Mouse (Mus musculus): Measurements from ENCODE around the gene Gm6993.

Gene Gm6993

DNA sequence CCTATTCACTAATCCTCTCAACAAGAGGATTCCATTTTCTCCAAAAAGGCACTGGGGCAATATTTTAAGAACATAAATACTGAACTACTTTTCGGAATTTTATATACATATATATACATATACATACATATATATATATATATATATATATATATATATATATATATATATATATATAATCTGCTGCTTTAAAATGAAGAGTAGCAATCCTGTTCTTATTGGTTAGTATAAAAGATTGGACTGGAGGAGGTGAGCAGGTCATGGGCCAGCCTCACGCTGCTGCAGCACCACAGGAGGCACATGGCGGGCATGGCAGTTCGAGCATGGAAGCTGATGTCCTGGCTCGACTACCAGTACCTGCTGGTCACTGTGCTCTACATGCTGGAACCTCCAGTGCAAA lies at the start of gene Gm6993:
Gene Gm6993 (plus strand): TSS at position 301 of the 400 bp plus-strand sequence.
- DNase-seq (ENCODE audit: low spot score in 2 of 2), result no peak

DNA sequence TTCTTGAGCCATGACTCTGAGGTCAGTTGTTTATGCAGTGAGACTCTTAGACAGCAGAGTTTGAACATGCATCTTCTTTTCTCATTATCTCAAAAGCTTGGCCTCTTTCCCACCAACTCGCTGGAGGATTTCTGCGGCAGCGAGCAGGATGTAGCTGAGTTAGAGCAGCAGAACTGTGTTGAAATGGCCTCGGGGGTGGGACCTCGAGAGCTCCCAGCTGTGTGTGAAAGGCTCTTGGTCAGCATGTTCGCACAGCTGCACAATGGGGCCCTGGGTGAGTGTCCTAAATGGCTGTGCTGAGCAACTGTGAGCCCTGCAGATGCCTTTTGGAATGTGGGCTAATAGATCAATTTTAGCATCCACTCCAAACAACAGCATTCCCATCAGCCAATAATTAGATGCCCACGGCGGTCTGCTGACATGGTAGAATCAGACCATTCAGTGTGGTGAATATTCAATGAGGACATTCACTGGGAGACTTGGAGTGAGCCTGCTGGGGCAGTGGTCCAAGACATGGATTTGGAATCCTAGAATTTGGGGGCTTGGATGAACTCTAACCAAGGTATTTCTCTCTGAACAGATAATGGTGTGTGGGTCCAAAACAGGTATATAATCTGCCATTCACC lies 49.1 kb upstream of the Gm6993 start:
- peak; percentile 34 to 75 for DNase-seq (ENCODE audit: low spot score in 2 of 2)

DNA sequence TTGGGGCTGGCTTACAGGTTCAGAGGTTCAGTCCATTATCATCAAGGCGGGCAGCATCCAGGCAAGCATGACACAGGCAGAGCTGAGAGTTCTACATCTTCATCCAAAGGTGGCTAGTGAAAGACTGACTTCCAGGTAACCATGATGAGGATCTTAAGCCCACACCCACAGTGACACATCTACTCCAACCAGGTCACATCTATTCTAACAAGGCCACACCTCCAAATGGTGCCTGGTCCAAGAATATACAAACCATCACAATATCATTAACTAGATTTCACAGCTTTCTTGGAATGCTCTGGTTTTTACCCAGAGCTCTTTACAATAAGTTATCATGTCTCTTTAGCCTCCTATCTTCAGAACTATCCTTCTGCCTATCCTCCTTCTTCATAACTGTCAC lies 38.1 kb upstream of the Gm6993 start:
- no peak for DNase-seq (ENCODE audit: low spot score in 2 of 2)

DNA sequence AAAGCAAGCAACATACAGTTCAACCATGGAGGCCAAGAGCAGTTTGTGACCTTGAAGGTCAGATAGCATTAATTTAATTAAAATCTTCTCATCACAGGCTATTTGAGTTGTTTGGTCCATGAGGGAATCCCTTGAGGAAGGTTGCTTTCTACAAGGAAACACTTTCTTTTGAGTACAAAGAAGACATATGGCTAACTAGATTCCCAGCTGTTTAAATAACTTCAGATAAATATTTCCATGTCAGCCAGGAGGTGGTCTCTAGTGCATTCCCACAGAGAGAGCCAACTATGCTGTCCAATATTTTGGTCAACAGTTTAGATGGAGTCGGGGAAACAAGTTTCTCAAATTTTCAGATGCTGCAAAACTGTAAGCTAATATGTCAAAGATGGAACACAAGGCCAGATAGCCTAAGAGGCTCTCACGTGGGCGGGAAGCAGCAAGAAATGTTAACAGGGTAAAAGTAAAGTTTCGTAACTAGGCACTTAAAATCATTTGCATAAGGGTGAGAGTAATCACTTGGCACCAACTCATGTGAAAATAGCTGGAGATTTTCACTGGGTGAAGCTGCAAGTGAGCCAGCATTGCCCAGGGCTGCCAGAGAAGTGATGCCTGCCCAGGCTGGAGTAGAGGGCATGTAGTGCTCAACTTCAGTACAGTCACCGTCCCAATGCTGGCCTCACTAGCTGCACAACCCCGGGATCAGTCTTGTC lies 36.7 kb upstream of the Gm6993 start:
- DNase-seq (ENCODE audit: low spot score in 2 of 2), result peak in 1 of 2 experiments; percentile 50

DNA sequence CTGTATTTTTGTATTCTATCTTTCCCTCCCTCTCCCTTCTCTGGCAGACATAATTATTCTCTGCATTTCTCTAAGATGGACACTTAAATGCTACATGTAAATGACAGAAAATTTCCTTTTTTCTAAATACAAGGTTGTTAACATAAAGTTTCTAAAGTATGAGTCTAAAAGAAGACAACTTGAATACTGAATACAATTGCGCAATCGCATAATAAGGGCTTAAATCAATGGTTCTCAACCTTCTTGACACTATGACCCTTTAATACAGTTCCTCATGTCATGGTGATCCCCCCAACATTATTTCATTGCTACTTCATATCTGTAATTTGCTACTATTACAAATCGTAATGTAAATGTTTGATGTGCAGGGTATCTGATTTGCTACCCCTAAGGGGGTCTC lies 35.7 kb upstream of the Gm6993 start:
- DNase-seq (ENCODE audit: low spot score in 2 of 2), result no peak

DNA sequence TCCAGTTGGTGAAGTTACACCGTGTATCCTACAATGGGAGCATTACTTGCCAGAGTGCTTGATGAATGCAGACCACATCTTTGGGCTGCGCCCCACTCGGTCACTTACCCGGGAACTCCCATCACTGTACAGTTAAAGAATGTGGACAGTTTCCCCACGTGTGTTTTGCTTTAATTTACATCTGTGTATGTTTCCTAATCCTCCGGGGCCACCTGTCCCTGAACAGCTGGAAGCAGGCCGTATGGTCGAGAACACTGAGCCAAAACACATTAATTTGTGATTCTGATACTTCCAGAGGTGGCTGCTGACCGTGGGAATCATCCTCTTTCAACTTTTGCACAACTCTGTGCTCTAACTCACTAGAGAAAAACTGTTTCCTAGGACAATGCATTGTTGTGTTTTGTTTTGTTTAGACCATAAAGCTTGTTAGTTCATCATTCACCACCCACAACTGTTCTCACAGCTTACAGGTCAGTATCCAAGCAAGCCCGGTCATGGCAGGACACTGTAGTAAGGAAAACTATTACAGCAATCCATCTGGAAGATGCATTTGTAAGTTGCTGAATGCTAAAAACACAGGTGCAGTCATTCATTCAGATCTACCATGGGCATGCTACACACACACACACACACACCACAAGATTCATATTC lies 34.5 kb upstream of the Gm6993 start:
- no peak for DNase-seq (ENCODE audit: low spot score in 2 of 2)

DNA sequence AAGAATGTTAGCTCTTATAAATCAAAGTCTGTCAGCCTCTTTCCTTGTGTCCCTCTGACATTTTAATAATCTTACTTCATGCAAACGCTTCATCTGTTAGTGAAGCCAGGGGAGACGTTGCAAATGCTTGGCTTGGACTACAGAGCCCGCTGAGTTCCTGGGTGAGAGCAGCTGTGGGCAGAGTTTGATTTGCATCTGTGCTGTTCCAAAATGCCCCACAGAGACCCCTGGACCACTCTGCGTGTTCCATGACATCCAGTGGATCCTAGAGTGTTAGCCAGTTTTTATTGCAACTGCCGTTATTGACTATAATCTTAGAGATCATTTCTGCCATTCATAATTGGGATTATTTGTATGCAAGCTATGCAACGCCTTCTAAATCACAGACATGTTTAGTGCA lies 31.8 kb upstream of the Gm6993 start:
- DNase-seq (ENCODE audit: low spot score in 2 of 2), result no peak

DNA sequence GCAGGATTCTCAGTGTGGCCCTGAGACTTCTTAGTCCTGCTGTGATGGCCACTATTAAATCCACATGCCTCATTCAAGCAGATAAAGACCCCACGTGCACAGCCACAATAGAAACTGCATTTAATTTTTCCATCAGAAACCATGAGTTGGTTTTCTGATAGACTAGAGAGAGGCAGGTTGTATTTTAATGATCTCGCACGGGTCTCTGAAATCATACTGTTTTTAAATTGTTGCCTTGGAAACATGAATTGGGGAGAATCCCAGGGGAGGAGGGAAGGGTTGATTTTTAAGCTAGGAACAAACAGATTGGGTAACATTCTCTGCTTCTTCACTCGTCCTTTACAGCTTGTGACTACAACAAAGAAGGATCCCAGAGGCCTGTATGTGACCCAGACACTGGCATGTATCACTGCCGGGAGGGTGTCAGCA lies 31.2 kb upstream of the Gm6993 start:
- no peak for DNase-seq (ENCODE audit: low spot score in 2 of 2)

DNA sequence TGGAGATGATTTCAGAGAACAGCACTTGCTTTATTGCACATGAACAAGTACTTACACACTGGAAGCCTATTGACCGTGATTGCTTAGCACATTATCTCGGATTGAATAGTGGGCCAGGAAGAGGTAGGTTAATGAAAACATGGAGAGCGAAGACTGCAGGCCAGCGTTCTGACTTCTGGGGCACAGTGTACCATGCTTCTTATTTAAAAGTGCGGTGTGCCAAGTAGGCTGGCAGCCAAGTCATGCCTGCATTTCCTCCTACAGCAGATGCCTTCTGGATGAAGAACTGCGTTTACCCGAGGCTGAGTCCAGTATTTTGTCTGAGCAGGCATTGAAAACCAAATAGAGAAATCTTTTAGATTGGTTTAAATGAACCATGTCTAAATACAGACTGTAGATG lies 27.0 kb upstream of the Gm6993 start:
- peak in 1 of 2 experiments; percentile 45 for DNase-seq (ENCODE audit: low spot score in 2 of 2)

DNA sequence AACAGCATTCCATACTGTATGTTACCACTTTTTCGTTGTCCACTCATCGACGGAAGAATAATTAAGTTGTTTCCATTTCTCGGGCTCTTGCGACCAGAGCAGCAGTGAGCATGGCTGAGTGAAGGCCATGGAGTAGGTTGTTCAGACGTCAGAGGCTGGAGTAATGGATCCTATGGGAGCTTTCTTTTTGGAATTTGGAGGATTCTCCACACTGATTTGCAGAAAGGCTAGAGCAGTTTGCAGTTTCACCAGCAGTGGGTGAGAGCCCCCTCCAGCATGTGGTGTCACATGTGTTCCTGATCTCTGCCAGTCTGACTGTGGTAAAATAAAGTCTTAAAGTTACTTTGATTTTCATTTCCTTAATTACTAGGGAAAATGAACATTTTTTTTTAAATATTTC lies 25.6 kb upstream of the Gm6993 start:
- no peak for DNase-seq (ENCODE audit: low spot score in 2 of 2)

DNA sequence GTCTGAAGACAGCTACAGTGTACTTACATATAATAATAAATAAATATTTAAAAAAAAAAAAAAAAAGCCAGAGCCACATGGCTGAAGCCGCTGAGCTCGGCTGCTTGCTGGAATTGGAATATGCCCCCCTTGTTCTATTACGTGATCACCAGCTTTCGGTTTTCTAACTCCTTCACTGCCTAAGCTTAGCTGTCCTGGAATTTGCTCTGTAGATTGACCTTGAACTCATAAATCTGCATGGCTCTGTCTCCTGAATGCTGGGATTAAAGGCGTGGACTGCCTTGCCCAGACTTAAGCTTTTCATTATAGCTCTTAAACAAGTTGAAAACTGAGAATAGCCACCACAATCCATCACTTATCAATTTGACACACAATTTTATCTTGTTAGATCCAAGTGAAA lies 23.3 kb upstream of the Gm6993 start:
- no peak for DNase-seq (ENCODE audit: low spot score in 2 of 2)

DNA sequence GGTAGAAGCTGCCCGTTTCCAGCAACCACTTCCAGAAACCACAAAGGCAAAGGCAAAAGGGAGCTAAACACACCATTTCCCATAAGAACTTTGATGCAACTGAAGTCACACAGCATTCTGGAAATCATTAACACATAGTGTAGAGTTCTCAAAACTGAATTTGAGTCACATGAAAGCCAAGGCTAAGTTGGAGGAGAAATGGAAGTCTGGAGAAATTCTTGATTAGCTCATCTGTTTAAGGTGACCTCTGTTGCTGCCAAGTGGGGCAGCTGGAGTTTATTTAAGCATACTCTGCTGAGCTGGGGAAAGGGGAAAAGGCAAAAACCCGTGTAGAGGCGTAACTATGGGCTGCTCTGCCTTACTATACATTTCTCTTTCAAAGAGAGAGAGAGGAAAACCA lies 21.8 kb upstream of the Gm6993 start:
- no peak for DNase-seq (ENCODE audit: low spot score in 2 of 2)

DNA sequence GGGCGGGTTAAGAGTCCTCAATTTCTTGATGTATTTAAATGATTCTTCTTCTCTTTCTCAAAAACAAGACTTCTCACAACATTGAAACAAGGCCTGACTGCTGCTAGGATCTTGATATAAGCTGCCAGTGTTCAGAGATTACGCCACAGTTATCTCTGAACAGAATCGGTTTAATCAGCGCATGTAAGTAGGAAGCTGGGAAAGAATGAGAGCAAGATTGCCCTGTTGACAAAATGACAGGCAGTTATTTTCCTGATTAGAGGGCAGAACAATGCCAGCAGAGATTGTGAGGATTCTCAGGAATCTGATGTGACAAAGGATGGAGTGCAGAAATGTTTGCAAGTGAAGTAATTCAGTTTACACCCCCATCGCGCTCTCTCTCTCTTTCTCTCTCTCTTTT lies 19.0 kb upstream of the Gm6993 start:
- DNase-seq (ENCODE audit: low spot score in 2 of 2), result no peak

DNA sequence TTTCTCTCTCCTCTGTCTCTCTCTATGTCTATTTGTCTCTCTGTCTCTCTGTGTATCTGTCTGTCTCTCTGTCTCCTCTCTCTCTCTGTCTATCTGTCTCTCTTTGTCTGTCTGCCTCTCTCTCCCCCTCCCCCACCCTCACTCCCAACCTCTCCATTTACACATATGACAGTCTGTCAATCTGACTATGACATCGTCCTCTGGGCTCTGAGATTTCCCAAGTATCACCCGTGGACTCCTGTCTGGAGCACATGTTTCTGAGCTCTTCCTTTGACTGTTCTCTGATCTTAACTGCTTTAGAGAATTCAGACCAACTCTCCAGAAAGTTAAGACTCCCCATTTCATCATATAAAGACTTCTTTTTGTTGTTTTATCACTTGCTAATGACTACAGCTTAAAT lies 18.3 kb upstream of the Gm6993 start:
- DNase-seq (ENCODE audit: low spot score in 2 of 2), result no peak

DNA sequence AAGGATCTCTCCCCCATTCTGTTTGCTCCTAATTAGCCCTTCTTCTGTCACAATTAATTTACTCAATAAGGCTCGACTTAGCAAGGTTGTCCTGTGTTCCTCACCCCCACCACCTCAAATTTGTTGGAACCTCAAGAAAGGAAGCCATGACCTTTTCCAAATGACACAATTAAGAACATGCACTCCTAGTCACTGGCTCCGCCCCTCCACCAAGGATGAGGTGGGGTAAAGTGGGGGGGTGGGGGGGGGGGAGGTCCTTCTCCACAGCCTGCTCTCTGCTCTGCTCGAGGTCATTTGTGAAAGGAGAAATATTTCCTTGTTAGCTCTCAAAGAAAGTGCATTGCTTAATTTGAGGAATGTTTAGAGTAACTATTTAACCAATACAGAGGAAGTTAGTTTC lies 17.8 kb upstream of the Gm6993 start:
- DNase-seq (ENCODE audit: low spot score in 2 of 2), result no peak

DNA sequence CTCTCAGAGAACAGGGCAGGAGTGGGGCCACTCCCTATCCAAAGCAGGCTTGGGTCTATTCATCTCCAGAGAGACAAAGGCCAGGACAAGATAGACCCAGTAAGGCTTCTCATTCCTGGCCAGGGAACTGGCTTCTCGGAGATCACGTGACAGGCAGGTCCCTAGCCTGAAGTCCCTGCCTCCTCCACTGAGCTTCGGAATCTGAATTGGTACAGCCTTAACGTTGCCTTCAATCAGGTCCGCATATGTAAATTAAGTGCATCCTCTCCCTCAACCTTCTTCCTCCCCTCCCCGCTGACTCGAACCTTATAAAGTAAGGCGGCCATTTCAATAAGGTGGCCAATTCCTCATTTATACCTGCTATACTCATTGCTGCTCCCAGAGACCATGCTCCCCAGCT lies 15.1 kb upstream of the Gm6993 start:
- DNase-seq (ENCODE audit: low spot score in 2 of 2), result no peak

DNA sequence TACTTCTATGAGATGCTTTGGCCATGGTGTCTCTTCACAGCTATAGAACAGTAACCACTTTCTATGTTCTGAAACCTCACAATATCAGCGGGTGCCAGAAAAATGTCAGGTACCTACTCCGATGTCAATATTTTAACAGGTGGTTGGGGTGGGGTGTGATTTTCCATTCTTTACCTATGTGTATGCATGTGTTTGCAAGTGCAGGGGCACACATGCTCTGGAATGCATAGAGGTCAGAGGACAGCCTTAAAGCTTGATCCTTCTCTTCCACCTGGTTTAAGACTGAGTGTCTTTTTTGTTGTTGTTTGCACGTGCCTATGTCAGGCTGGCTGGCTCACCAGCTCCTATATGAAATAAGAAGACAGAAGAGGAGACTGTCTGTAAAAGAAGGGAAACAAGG lies 13.4 kb upstream of the Gm6993 start:
- no peak for DNase-seq (ENCODE audit: low spot score in 2 of 2)

DNA sequence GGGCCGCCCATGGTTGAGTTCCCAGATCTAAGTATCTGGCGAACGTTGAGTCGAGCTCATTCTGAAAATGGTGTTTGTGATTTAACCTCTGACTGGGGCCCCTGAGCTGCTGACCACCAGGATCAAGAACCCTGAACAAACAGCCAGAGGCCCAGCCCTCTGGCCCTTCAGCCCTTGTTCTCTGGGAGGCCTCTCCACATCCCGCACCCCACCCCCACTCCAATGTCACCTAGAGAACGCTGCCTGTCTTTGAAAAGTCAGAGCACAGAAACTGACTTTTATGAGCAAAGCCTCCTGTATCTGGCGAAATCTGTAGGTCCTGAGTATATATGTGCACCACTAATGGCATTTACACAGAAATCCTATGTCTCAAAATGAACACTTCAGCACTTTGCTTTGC lies 11.7 kb upstream of the Gm6993 start:
- DNase-seq (ENCODE audit: low spot score in 2 of 2), result no peak

DNA sequence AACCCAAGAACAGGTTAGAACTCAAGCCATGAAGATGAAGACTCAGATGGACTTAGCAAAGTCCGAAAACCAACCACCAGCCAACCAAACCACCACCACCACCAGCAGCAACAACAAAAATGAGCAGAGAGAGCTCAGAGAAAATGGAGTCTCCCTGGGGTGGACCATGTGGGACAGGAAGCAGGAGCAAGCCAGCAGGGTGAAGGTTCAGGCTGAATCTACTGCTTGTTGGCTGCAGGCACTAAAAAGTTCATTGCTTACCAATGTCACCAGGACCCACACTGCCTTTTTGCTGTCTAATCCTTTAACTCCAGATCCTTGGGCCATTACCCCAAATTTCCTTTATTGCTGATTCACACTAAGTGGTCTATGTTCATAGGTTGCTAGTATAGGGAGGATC lies 7.9 kb upstream of the Gm6993 start:
- DNase-seq (ENCODE audit: low spot score in 2 of 2), result no peak

DNA sequence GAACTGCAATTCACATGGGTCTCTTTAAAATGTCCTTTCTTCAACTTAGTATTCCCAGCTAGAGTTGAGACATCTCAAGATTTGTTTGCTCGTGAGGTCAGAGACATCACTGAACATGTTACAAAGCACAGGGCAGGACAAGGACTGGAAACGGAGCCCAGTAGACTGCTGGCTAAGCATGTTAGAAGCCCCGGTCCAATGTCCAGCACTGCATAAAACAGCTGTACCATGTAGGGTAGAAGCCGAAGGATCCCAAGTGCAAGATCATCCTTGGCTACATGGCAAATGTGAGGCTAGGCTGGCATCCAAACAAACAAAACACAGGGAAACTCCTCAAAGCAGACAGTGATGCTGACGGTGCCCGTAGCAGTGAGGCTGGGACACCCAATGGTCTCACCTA lies 5.6 kb upstream of the Gm6993 start:
- no peak for DNase-seq (ENCODE audit: low spot score in 2 of 2)

DNA sequence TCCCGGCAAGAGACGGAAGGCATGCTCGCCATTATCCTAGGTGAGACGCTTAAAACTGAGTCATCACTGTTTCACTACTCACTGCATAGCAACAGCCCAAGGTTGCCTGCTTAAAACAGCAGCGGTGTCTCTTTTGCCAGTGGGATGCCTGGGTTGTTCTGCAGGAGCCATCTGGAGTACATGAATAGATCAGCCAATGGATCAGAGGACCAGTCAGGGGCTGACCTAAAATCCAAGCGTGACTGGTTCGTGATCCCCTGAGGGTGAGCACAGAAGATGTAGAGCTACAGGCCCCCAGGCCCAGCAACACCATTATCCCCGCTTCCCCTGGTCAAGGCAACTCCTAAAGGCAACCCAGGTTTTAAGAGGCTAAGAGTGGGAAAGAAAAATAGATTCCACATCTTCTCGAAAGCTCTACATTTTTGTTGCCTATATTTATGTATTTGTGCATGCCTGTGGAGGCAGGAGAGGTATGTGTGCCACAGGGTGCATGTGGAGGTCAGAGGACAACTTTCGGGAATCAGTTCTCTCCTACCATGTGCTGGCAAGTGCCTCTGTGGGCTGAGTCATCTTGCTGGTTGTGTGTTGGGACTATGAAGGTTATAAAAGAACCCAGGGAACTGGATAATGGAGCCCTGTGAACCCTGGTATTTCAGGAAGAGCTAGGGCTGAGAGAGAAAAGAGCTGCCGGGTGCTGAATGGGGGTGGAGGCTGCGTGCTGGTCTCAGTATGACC lies 3.5 kb upstream of the Gm6993 start:
- DNase-seq (ENCODE audit: low spot score in 2 of 2), result no peak

DNA sequence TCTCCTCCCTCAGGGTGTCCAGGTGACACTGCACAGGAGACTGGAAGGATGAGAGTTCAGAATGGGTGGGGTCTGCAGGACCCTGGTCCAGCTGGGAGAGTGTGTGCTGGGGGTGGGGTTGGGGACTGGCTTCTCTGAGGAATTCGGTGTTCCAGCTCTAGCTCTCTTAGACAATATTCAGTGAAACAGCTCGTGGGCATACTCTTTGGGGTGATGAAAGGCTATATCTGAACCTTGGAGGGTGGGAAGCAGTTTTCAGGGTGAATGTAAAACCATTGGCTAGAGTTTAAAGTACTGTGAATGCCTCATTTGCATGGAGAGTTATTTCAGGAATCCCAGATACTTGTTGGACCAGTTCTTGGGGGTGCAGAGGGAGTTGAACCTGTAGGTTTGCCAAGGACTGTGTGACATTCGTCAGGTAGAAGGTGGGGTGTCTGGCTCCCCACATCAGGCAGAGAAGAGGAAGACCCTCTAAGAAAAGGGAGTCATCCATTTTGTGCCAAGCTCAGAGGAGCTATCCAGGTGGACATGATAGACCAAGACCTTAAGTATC lies 1.5 kb upstream of the Gm6993 start:
- no peak for DNase-seq (ENCODE audit: low spot score in 2 of 2)

Data from urinary bladder, postnatal 36 days (tissue).